Mouse (Mus musculus) left cerebral cortex, postnatal 14 days (tissue): ENCODE data around the gene Nelfb. TPM values are rescaled to one million over a fixed set of nuclear protein-coding genes. Genes with fewer than 3 reads are reported as not detected.
A peak's percentile ranks its signal among the peaks of the same experiment; 100 is the strongest.

Experiments
- DNase-seq, 2 experiments: peaks; one replicate each; pipeline ENCODE4 v3.0.0; 2021 to 2022; ENCODE audit warnings: low spot score in 2 of 2, mixed read lengths in 1 of 2
- intact Hi-C: fragments of 180-260 bp; cut with DNase I; formaldehyde crosslinking; loops from one replicate; pipeline ENCODE4 v1.15.1; 2025
- total RNA-seq, 2 experiments: library from RNA; stranded (reverse); gene quantifications; 2 replicates each; pipeline ENCODE4 v1.2.3; 2021

Gene Nelfb
- total RNA-seq, 2 experiments from 2014 or later, result 49.9 to 52.1 TPM

DNA sequence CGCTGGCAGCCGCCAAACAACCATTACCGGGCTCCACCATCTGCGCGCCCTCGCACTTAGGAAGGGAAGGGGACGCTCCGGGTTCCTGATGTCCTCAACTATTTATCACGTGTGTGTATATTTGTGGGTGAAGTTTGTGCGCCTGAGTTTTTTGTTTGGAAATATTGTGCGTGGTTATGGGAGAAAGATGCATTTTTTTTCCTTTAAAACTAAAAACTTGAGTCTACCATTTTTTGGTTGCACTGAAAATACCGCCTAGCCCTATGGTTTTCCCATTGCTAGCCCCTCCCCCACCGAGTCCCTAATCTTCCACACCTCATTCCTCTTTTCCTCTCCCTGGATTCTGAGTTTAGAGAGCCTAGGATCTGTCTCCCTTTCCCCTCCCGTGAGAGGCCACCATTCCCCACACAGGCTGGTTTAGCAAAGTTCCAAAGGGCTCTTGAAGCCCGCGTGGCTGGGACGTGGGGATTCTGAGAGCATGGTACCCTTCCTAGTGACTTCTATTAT is 29.3 kb downstream of the Nelfb start:
- intact Hi-C loops, result loop anchor here (5.0 kb wide), 2 partner anchors 80 to 220 kb away; partner anchors contain the start of gene Dph7
- DNase-seq, result no peak

DNA sequence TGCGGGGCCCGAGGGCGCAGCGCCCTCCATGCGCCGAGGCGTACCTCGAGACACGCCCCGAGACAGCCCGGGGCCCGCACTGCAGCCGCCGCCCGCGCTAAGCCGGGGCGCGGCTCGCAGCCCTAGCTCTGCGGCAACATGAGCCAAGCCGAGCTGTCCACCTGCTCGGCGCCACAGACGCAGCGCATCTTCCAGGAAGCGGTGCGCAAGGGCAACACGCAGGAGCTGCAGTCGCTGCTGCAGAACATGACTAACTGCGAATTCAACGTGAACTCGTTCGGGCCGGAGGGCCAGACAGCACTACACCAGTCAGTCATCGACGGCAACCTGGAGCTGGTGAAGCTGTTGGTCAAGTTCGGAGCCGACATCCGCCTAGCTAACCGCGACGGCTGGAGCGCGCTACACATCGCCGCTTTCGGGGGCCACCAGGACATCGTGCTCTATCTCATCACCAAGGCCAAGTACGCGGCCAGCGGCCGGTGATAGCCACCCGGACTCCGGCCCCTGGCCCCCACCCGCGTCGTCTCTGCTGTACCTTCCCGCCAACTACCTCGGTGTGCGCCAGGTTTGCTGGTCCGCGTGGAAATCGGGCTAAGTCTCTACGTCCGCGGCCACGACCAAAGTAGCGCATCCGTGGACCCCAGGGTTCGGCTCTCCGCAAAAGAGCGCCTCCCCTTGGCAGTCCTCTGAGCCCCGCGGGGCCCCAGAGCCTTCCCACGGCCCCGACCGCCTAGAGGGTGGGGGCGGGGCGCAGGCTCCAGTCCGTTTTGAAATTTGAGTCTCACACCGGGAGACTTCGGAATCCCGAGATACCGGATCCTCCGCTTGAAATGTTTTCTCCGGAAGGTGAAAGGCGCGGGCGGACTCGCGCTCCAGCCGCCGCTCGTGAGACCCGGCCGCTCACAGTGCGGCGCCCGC is 30.1 kb downstream of the Nelfb start:
- intact Hi-C loops, result loop anchor here (5.0 kb wide), 2 partner anchors 79 to 219 kb away; partner anchors contain the start of gene Dph7

GRCm38 (mm10) chr2:25180478-25180903 is 30.8 kb downstream of the Nelfb start, which contains the start of gene Nrarp:
Nrarp (plus strand) TSS chr2:25180758.
- intact Hi-C loops, result loop anchor here (5.0 kb wide), 2 partner anchors 78 to 218 kb away; partner anchors contain the start of gene Dph7
- DNase-seq, result peak; percentile 95 to 97

More for the DNA sequence above, 30.1 kb downstream of the Nelfb start:
- peak; percentile 31 to 36 for DNase-seq

DNA sequence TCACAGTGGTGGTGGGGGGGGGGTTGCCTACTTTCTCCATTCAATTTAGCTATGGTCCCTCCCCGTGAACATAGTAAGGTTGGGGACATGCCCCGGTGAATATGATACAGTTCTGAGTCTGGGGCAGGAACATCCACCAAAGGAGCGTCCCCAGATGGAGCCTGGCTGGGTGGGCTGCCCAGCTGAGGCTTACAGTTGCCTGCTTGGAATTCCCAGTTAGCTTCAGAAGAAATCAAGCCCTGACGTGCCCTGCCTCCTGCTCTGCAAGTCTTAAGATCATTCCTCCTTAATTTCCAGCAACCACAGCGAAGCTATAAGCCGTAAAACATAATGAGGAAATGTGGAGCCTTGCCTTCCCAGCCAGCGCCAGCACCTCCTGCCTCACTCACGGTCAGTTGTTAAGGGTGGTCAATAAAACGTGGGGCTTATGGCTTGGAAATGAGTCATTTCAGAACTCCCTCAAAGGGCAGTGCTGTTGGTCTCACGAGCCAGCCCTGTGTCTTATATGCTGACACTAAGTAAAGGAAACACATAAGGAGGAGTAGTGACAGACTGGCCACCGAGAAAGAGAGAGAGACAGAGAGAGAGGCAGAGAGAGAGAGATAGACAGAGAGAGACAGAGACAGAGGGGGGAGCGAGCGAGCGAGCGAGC is 31.6 kb downstream of the Nelfb start:
- intact Hi-C loops, result loop anchor here (5.0 kb wide), 3 partner anchors 52 to 217 kb away; partner anchors contain the start of gene Dph7
- DNase-seq, result no peak

GRCm38 (mm10) chr2:25178285-25178972 is 32.9 kb downstream of the Nelfb start:
- DNase-seq, result peak; percentile 49 to 60
- intact Hi-C loops, result loop anchor here (5.0 kb wide), 1 partner anchor 51 kb away; no protein-coding TSS in a partner anchor

DNA sequence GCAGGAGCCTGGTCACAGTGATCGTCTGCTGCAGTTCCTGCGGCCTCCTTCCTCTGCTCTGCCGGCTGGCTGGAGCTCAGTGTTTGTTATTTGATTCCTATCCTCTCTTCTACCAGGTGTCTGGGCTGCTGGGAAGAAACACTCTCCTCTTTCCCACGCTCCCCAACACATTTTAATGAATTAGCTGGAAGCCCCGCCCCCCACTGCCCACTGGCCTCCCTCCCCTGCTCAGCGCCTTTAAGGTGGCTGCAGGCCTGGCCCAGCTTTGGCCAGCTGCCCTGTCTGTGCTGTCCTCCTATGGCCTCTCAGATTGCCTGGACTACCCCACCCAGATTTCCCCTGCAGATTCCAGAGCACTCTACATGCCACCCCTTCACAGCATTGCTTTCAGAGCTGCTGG is 33.6 kb downstream of the Nelfb start:
- intact Hi-C loops, result loop anchor here (5.0 kb wide), 1 partner anchor 50 kb away; no protein-coding TSS in a partner anchor
- DNase-seq, result peak; percentile 64 to 68

DNA sequence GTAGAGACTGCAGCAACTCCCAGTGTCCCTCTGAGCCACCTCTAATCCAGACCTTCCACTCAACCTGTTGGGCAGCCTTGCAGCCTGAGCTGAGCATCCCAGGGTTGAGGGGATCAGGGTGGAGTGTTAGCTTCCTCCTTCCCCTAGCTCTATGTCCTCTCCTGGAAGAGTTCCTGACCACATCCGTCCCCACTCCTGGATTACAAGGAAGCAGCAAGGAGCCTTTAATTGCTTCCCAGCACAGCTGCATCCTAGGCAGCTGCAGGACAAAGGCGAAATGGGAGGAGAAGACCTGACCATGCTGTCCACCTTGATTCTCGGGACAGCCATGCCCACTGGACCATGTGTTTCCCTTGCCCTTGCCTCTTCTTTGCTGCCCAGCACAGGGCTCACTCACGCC is 34.2 kb downstream of the Nelfb start:
- no peak for DNase-seq
- intact Hi-C loops, result loop anchor here (5.0 kb wide), 1 partner anchor 50 kb away; no protein-coding TSS in a partner anchor

DNA sequence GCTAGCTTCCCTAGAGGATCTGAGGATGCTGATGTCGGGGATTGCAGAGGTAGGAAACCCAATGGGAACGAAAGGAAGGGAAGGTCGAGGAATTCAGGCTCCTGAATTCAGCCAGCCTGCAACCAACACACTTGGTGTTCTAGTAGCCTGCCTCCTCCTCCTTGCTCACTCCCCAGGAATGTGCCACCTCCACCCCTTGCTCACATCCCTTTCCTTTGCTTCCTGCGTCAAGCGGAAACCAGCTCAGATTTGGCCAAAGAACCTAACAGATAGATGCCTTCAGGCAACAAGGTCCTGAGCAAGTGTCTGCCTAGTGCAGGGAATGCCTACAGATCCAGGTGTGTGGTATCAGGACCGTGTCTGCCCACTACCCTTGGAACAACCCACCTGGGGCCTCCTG is 34.7 kb downstream of the Nelfb start:
- DNase-seq, result no peak
- intact Hi-C loops, result loop anchor here (5.0 kb wide), 1 partner anchor 49 kb away; no protein-coding TSS in a partner anchor

- no peak for DNase-seq
- intact Hi-C loops, result loop anchor here (5.0 kb wide), 1 partner anchor 48 kb away; no protein-coding TSS in a partner anchor
These were observed 35.6 kb downstream of the Nelfb start for GRCm38 (mm10) chr2:25175690-25176078.

DNA sequence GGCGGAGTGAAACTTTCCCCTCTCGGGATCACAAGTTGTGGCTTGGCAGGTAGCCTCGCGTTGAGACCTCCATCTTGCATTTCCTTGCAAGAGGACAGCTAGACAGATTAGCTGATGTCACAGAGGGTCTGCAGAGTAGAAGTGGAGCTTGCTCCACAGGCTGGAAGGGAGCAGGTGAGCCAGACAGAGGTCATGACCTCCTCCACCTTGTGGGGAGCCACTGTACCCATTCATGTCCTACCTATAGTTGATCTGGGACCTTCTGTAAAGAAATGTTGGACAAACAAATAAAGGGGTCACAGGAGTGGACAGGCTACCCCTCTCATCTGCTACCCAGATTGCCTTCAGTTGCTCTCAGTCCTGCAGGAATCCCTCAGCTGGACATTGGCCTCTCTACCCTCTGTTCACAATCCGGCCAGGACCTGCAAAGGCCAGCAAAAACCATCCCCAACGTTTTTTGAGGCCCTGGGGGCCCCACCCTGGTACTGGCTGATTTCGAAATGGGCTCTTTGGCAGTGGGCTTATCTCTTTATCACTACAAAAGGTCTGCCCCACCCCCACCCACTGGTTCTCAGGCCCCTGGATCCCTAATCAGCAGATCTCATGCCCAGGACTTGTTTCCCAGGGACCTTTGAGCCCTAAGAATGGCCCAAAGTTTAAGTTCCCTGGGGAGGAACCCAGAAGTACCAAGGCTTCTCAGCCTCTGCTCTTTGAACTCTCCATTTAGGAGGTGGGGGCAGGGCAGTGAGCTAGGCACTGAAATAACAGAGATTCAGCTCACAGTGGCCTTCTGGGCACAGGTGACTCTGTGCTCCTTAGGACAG is 36.2 kb downstream of the Nelfb start:
- intact Hi-C loops, result loop anchor here (5.0 kb wide), 1 partner anchor 48 kb away; no protein-coding TSS in a partner anchor
- DNase-seq, result no peak

- intact Hi-C loops, result no loop called here
- no peak for DNase-seq
These were observed 37.5 kb downstream of the Nelfb start for GRCm38 (mm10) chr2:25173821-25174220.

- DNase-seq, result no peak
- intact Hi-C loops, result no loop called here
These were observed 38.7 kb downstream of the Nelfb start for GRCm38 (mm10) chr2:25172629-25173028.

DNA sequence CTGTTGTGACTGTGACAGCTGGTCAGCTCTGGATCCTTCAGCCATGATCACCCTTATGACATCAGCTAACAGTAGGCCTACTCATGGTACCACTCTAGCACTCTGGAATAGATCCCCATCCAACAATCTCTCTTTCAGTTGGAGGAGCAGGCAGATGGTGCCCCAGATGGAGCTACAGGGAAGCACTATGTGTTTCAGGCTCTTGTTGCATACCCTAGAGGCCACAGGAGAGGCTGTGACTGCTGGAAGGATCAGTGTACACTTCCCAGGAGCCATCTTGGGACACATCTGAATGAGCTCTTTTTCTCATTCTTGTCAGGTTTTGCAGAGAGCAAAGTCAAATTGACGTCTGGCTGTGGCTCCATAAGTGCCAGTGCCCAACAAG is 39.5 kb downstream of the Nelfb start:
- intact Hi-C loops, result no loop called here
- DNase-seq, result no peak

DNA sequence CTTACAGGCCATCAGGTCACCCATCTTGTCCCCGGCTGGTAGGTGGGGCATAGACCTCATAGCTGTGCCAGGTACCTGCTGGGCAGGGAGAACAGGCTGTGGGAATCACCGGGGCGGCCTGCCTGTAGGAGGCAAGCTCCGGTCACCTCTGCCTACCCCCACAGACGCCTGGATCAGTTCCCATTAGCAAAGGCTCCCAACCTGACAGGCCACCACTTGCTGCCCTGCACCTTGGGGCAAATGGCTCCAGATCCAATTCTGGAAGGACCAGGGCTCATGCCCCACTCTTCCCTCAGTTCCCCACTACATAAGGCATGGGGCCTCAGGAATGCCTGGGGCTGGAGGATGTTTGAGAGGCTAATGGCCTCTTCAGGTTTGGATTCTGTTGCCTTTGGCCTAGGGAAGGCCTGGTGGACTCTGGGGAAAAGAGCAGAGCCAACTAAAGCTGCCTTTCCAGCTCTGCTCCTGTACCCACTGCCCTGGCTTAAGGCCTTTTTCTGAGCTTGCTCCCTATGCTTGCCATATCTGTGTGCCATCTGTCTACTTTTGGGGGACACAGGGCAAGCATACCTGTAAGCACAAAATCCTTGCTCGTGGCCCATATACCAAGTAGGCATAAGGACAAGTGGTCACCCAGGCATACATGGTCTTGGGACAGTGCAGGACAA is 40.1 kb downstream of the Nelfb start:
- no peak for DNase-seq
- intact Hi-C loops, result no loop called here

DNA sequence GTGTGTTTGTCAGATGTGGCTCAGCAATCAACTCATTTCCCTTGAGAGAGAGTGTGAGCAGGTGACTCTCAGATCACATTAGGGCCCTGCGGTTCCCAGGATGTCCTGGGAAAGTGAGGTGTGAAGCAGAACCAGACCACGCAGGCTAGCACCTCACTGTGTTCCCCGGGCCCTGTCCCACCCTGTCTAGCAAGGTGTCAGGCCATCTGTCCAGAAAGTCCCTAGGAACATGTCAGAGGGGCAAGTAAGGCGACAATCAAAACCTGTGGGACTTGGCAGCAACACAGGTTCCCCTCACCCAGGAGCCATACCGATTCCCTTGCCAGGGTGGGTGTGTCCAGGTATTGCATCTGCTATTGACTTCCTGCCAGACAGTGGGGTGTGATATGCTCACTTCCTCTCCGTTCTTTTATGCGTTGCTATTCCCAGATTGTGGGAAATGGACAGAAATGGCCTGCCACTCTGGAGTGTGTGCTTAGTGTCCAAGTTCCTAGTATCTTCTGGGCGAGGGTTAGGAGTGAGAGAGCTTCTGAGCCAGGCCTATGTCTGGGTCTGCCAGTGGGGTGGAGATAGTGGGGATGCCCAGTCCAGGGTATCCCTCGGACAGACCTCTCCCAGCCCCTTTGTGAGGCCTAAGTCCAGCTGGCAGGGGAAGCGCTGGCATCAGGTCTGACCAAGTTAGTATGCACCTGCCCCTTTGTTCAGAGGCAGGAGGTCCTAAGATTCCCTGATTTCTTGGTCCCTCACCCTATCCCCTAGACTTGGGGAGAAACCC is 40.8 kb downstream of the Nelfb start:
- DNase-seq, result no peak
- intact Hi-C loops, result no loop called here

DNA sequence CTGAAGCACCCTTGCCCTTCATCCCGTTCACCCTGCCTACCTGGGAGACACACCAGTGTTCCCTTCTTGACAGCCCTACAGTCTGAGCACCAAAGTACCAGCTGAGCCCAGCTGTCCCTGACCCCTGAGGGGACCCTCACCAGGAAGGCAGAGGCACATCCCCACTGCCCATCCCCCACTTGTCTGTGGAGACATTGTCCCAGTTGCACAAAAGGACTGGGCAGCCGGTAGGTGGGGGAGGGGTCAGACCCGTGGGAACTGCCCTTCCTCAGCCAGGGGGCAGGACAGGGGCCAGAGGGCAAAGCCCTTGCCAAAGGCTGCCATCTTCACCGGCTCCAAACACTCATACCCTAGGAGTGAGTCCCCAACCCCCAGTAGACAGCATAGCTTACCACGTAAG is 41.5 kb downstream of the Nelfb start:
- intact Hi-C loops, result no loop called here
- no peak for DNase-seq

GRCm38 (mm10) chr2:25168665-25168978 is 42.7 kb downstream of the Nelfb start:
- no peak for DNase-seq
- intact Hi-C loops, result no loop called here
